In genomic region chr7:126781661-126782370, GRCm38 (mm10) we compare ENCODE assay signal across 7 mouse cellular contexts. TPM values are rescaled to one million over a fixed set of nuclear protein-coding genes. Genes with fewer than 3 reads are reported as not detected.
DNase-seq lines count a peak whose midpoint lies in the region; ATAC-seq and TF ChIP-seq lines count a peak whose summit lies in the region.

No protein-coding gene starts in this region.

- DNase-seq in liver, adult 2 months (ENCODE audit: extremely low read depth, low read depth, low spot score), result peak; percentile 92
- DNase-seq in liver, result no peak
- no peak for DNase-seq in forebrain, postnatal 0 days
- no peak for DNase-seq in adrenal gland, adult 8-10 months
- DNase-seq in cerebellum, postnatal 10 days, result no peak

- peak overlapping the region; percentile 36 for H3K27ac ChIP-seq in liver, adult 2 months (replicated peaks; ENCODE audit: insufficient read depth, low read depth, low read length)
- no peak overlapping the region for H3K27ac ChIP-seq in forebrain, postnatal 0 days (ENCODE audit: low read depth, low read length)
- peak overlapping the region; percentile 64; the same call in 1 of the 2 replicates for H3K27ac ChIP-seq in limb, embryonic 12.5 days
- peak overlapping the region; percentile 39; the same call in 1 of the 2 replicates for H3K27ac ChIP-seq in stomach, embryonic 14.5 days (ENCODE audit: low read length)

- WGBS in liver, adult 2 months, result 35% methylated on average over 11 of the region's 11 CpGs
- 47% methylated on average over 11 of the region's 11 CpGs for WGBS in forebrain, postnatal 0 days
- WGBS in limb, embryonic 12.5 days, result 24% methylated on average over 11 of the region's 11 CpGs
- 30% methylated on average over 11 of the region's 11 CpGs for WGBS in stomach, embryonic 14.5 days

- no peak for ATAC-seq in forebrain, postnatal 0 days
- ATAC-seq in limb, embryonic 12.5 days (ENCODE audit: insufficient number of reproducible peaks, insufficient read depth, low FRiP score, low TSS enrichment, low read depth), result no peak
- no peak for ATAC-seq in stomach, embryonic 14.5 days (ENCODE audit: insufficient number of reproducible peaks, insufficient read depth, low FRiP score, low read depth)

- peaks cover 26% of the 10 kb centered on the region for H3K4me1 ChIP-seq in liver, adult 2 months (ENCODE audit: control insufficient read depth, insufficient read depth, low read length)
- peaks cover 15% of the 10 kb centered on the region for H3K4me1 ChIP-seq in forebrain, postnatal 0 days (ENCODE audit: insufficient read depth)
- peaks cover 37% of the 10 kb centered on the region for H3K4me1 ChIP-seq in limb, embryonic 12.5 days (replicated peaks)
- peaks cover 25% of the 10 kb centered on the region for H3K4me1 ChIP-seq in stomach, embryonic 14.5 days (ENCODE audit: control insufficient read depth, insufficient read depth, low read length)

- no peaks in the 10 kb centered on the region for H3K9me3 ChIP-seq in forebrain, postnatal 0 days (ENCODE audit: low read length)
- H3K9me3 ChIP-seq in limb, embryonic 12.5 days, result no peaks in the 10 kb centered on the region
- H3K9me3 ChIP-seq in stomach, embryonic 14.5 days (ENCODE audit: control insufficient read depth, low read depth, low read length), result no peaks in the 10 kb centered on the region

- peaks cover 11% of the 10 kb centered on the region for H3K36me3 ChIP-seq in liver, adult 2 months (ENCODE audit: control insufficient read depth, insufficient read depth, low read length)
- H3K36me3 ChIP-seq in forebrain, postnatal 0 days (ENCODE audit: insufficient read depth), result peaks cover 42% of the 10 kb centered on the region
- peaks cover 49% of the 10 kb centered on the region for H3K36me3 ChIP-seq in limb, embryonic 12.5 days
- peaks cover 31% of the 10 kb centered on the region for H3K36me3 ChIP-seq in stomach, embryonic 14.5 days (ENCODE audit: control insufficient read depth, insufficient read depth, low read length)

- H3K4me3 ChIP-seq in liver, adult 2 months (ENCODE audit: insufficient read depth, low read depth, low read length), result no peak overlapping the region
- H3K4me3 ChIP-seq in forebrain, postnatal 0 days (ENCODE audit: low read depth, low read length), result no peak overlapping the region
- H3K4me3 ChIP-seq in limb, embryonic 12.5 days (replicated peaks), result peak overlapping the region; percentile 41; the same call in 1 of the 2 replicates
- H3K4me3 ChIP-seq in stomach, embryonic 14.5 days (ENCODE audit: low read depth, low read length), result no peak overlapping the region

- no peak overlapping the region for H3K9ac ChIP-seq in liver, adult 2 months (ENCODE audit: low read depth, low read length)
- H3K9ac ChIP-seq in forebrain, postnatal 0 days, result 0 out of 2 replicates have a peak overlapping the region, but pooled peaks have one; percentile 3
- peak overlapping the region; percentile 61; the same call in 1 of the 2 replicates for H3K9ac ChIP-seq in limb, embryonic 12.5 days (replicated peaks)
- no peak overlapping the region for H3K9ac ChIP-seq in stomach, embryonic 14.5 days (replicated peaks; ENCODE audit: low read depth, low read length)

- TF ChIP-seq POLR2A in liver, adult 2 months (IDR thresholded peaks at IDR 0.05; ENCODE audit: extremely low read depth, insufficient read depth, low read length), result no peak

- H3K27me3 ChIP-seq in liver, adult 2 months (ENCODE audit: control insufficient read depth, insufficient read depth, low read length), result no peaks in the 10 kb centered on the region
- H3K27me3 ChIP-seq in forebrain, postnatal 0 days (ENCODE audit: insufficient read depth, low read length), result no peaks in the 10 kb centered on the region
- H3K27me3 ChIP-seq in limb, embryonic 12.5 days, result no peaks in the 10 kb centered on the region
- no peaks in the 10 kb centered on the region for H3K27me3 ChIP-seq in stomach, embryonic 14.5 days (ENCODE audit: control insufficient read depth, insufficient read depth, low read length)

- TF ChIP-seq CTCF in liver, adult 2 months (IDR thresholded peaks at IDR 0.05; ENCODE audit: low read depth, low read length), result no peak
- no peak for TF ChIP-seq CTCF in forebrain, postnatal 0 days (IDR thresholded peaks at IDR 0.05; ENCODE audit: low read depth)

- H3K79me2 ChIP-seq in liver, adult 2 months (ENCODE audit: control insufficient read depth, insufficient read depth, low read length), result peaks cover 6% of the 10 kb centered on the region; the same call in 1 of the 2 replicates

- H3K4me2 ChIP-seq in forebrain, postnatal 0 days (ENCODE audit: low read depth), result peak overlapping the region; percentile 86; the same call in 1 of the 2 replicates
- H3K4me2 ChIP-seq in limb, embryonic 12.5 days, result peak overlapping the region; percentile 91
- peak overlapping the region; percentile 82; the same call in 1 of the 2 replicates for H3K4me2 ChIP-seq in stomach, embryonic 14.5 days (replicated peaks; ENCODE audit: low read depth, low read length)

RNA-seq across cellular contexts. Expression of gene Tbx6, which starts 0.5 kb away (rescaled TPM):
- total RNA-seq in liver, adult 2 months (2014; rRNA removed), result 0.13 and 0.18 TPM in 2 replicates
- 0.71 and 1.1 TPM in 2 replicates for polyA plus RNA-seq in liver, adult 2 months (2012; rRNA removed)
- 0.31 and 0.38 TPM in 2 replicates for total RNA-seq in forebrain, postnatal 0 days (2014; rRNA removed)
- 0.10 and 0.11 TPM in 2 replicates for polyA plus RNA-seq in forebrain, postnatal 0 days (2015; fragmentation: Nextera tagmentation; extraction: Ambion mirVana)
- 0.50 and 0.68 TPM in 2 replicates for polyA plus RNA-seq in limb, embryonic 12.5 days (2016; fragmentation: Nextera tagmentation; extraction: Ambion mirVana)
- polyA plus RNA-seq in stomach, embryonic 14.5 days (2014; fragmentation: Nextera tagmentation; extraction: Ambion mirVana), result 0.56 and 0.95 TPM in 2 replicates
- total RNA-seq in adrenal gland, adult 8-10 months (2022), result under 1 TPM in 3 of 4 experiments, not detected in 1; 0.35 to 0.74 (median 0.56) TPM

RNA-seq across cellular contexts. Expression of gene Ypel3, which starts 5.1 kb away (rescaled TPM):
- total RNA-seq in liver, adult 2 months (2014; rRNA removed), result 26.4 and 35.2 TPM in 2 replicates
- 119 and 144 TPM in 2 replicates for polyA plus RNA-seq in liver, adult 2 months (2012; rRNA removed)
- 162 and 237 TPM in 2 replicates for total RNA-seq in forebrain, postnatal 0 days (2014; rRNA removed)
- polyA plus RNA-seq in forebrain, postnatal 0 days (2015; fragmentation: Nextera tagmentation; extraction: Ambion mirVana), result 223 and 250 TPM in 2 replicates
- 104 and 126 TPM in 2 replicates for polyA plus RNA-seq in limb, embryonic 12.5 days (2016; fragmentation: Nextera tagmentation; extraction: Ambion mirVana)
- polyA plus RNA-seq in stomach, embryonic 14.5 days (2014; fragmentation: Nextera tagmentation; extraction: Ambion mirVana), result 103 and 116 TPM in 2 replicates
- total RNA-seq in adrenal gland, adult 8-10 months (2022), result 100 to 1,000 TPM; 114 to 148 (median 125) TPM

RNA-seq across cellular contexts. Expression of gene Ppp4c, which starts 10.5 kb away (rescaled TPM):
- total RNA-seq in liver, adult 2 months (2014; rRNA removed), result 45.8 and 52.8 TPM in 2 replicates
- polyA plus RNA-seq in liver, adult 2 months (2012; rRNA removed), result 81.2 and 97.2 TPM in 2 replicates
- total RNA-seq in forebrain, postnatal 0 days (2014; rRNA removed), result 114 and 119 TPM in 2 replicates
- polyA plus RNA-seq in forebrain, postnatal 0 days (2015; fragmentation: Nextera tagmentation; extraction: Ambion mirVana), result 161 and 172 TPM in 2 replicates
- polyA plus RNA-seq in limb, embryonic 12.5 days (2016; fragmentation: Nextera tagmentation; extraction: Ambion mirVana), result 378 and 401 TPM in 2 replicates
- polyA plus RNA-seq in stomach, embryonic 14.5 days (2014; fragmentation: Nextera tagmentation; extraction: Ambion mirVana), result 239 and 258 TPM in 2 replicates
- 100 to 1,000 TPM in 1 of 4 experiments, 10 to 100 TPM in 3; 85.9 to 100 (median 94.9) TPM for total RNA-seq in adrenal gland, adult 8-10 months (2022)

RNA-seq across cellular contexts. Expression of gene Fam57b, which starts 15.7 kb away (rescaled TPM):
- total RNA-seq in liver, adult 2 months (2014; rRNA removed), result not detected in 2 replicates
- 0.06 and 0.44 TPM in 2 replicates for polyA plus RNA-seq in liver, adult 2 months (2012; rRNA removed)
- total RNA-seq in forebrain, postnatal 0 days (2014; rRNA removed), result 33.2 and 34.4 TPM in 2 replicates
- polyA plus RNA-seq in forebrain, postnatal 0 days (2015; fragmentation: Nextera tagmentation; extraction: Ambion mirVana), result 39.0 and 42.6 TPM in 2 replicates
- 0.19 and 0.33 TPM in 2 replicates for polyA plus RNA-seq in limb, embryonic 12.5 days (2016; fragmentation: Nextera tagmentation; extraction: Ambion mirVana)
- 1.1 and 1.8 TPM in 2 replicates for polyA plus RNA-seq in stomach, embryonic 14.5 days (2014; fragmentation: Nextera tagmentation; extraction: Ambion mirVana)
- 10 to 100 TPM in 3 of 4 experiments, 1 to 10 TPM in 1; 9.4 to 16.7 (median 13.8) TPM for total RNA-seq in adrenal gland, adult 8-10 months (2022)

RNA-seq across cellular contexts. Expression of gene Gdpd3, which starts 15.7 kb away (rescaled TPM):
- 0.46 and 2.3 TPM in 2 replicates for total RNA-seq in liver, adult 2 months (2014; rRNA removed)
- 8.0 and 9.0 TPM in 2 replicates for polyA plus RNA-seq in liver, adult 2 months (2012; rRNA removed)
- 1.2 and 2.5 TPM in 2 replicates for total RNA-seq in forebrain, postnatal 0 days (2014; rRNA removed)
- 0.93 and 0.97 TPM in 2 replicates for polyA plus RNA-seq in forebrain, postnatal 0 days (2015; fragmentation: Nextera tagmentation; extraction: Ambion mirVana)
- polyA plus RNA-seq in limb, embryonic 12.5 days (2016; fragmentation: Nextera tagmentation; extraction: Ambion mirVana), result 1.3 and 2.4 TPM in 2 replicates
- 1.6 and 2.8 TPM in 2 replicates for polyA plus RNA-seq in stomach, embryonic 14.5 days (2014; fragmentation: Nextera tagmentation; extraction: Ambion mirVana)
- total RNA-seq in adrenal gland, adult 8-10 months (2022), result 1 to 10 TPM; 1.8 to 9.2 (median 5.6) TPM

Comparison
In these comparisons a context has a peak if more than half of its experiments do, and no peak if none do; other contexts are left out.
1. H3K9ac ChIP-seq: peak in forebrain, postnatal 0 days (single experiment) and limb, embryonic 12.5 days (single experiment); none in liver, adult 2 months (single experiment) and stomach, embryonic 14.5 days (single experiment).
2. Peak in every context shown above with its lines, with median percentiles within 50 percentile points of each other: H3K4me2 ChIP-seq.